Mouse (Mus musculus) G1E (cell line): Measurements from ENCODE around the gene Fam189a1.

Source experiments
- CTCF ChIP-seq: IDR thresholded peaks from 2 replicates; pipeline ENCODE4 v1.5.1; 2012; ENCODE audit warnings: low read depth, low read length, inconsistent platforms, mixed read lengths
- GATA2 ChIP-seq: IDR thresholded peaks from 2 replicates; pipeline ENCODE4 v1.6.1; 2012; ENCODE audit warnings: low read depth, low read length, inconsistent platforms, borderline replicate concordance
- POLR2AphosphoS5 ChIP-seq: IDR thresholded peaks from 2 replicates; pipeline ENCODE4 v1.6.1; 2012; ENCODE audit warnings: low read depth, low read length, inconsistent platforms; ENCODE audit not compliant: insufficient replicate concordance
- TAL1 ChIP-seq: conservative IDR thresholded peaks from 2 replicates; pipeline ENCODE4 v1.6.1; 2012; ENCODE audit warnings: low read depth, low read length, inconsistent platforms, mixed read lengths

GRCm38 (mm10) chr7:64855389-64855927, 300.9 kb downstream of the Fam189a1 start:
- no peak for TF ChIP-seq CTCF
- no peak for TF ChIP-seq POLR2AphosphoS5
- no peak for TF ChIP-seq TAL1
- TF ChIP-seq GATA2, result no peak
